Mouse (Mus musculus) liver (tissue): Measurements from ENCODE around the gene Tmem151b.

Experiments used
- DNase-seq: peaks from one replicate; pipeline ENCODE4 v3.0.0-alpha.2; 2020; ENCODE audit warnings: mixed read lengths

Gene Tmem151b

GRCm38 (mm10) chr17:45582715-45583355, 33.4 kb upstream of the Tmem151b start:
- DNase-seq = peak; percentile 63

GRCm38 (mm10) chr17:45582188-45582587, 32.7 kb upstream of the Tmem151b start:
- peak; percentile 77 for DNase-seq

- DNase-seq = peak; percentile 83
Measured at GRCm38 (mm10) chr17:45581567-45581983, 32.1 kb upstream of the Tmem151b start.

- no peak for DNase-seq
Measured at GRCm38 (mm10) chr17:45580958-45581477, 31.5 kb upstream of the Tmem151b start.

- DNase-seq = no peak
Measured at GRCm38 (mm10) chr17:45579554-45579953, 30.1 kb upstream of the Tmem151b start.

- DNase-seq = no peak
Measured at GRCm38 (mm10) chr17:45578843-45579242, 29.4 kb upstream of the Tmem151b start.

- DNase-seq = no peak
Measured at GRCm38 (mm10) chr17:45578242-45578641, 28.8 kb upstream of the Tmem151b start.

- no peak for DNase-seq
Measured at GRCm38 (mm10) chr17:45575123-45575897, 25.8 kb upstream of the Tmem151b start.

GRCm38 (mm10) chr17:45574129-45574761, 24.8 kb upstream of the Tmem151b start:
- DNase-seq = peak; percentile 68

GRCm38 (mm10) chr17:45573780-45574123, 24.3 kb upstream of the Tmem151b start:
- DNase-seq = peak; percentile 97

GRCm38 (mm10) chr17:45573087-45573779, 23.8 kb upstream of the Tmem151b start, which contains the start of gene Hsp90ab1:
Gene Hsp90ab1, minus strand, starts transcription at chr17:45573271.
- DNase-seq = peak; percentile 99

- DNase-seq = peak; percentile 80
Measured at GRCm38 (mm10) chr17:45572103-45573086, 22.9 kb upstream of the Tmem151b start.

- DNase-seq = no peak
Measured at GRCm38 (mm10) chr17:45569999-45570398, 20.5 kb upstream of the Tmem151b start.

- no peak for DNase-seq
Measured at GRCm38 (mm10) chr17:45568990-45569389, 19.5 kb upstream of the Tmem151b start.

GRCm38 (mm10) chr17:45567162-45567601, 17.7 kb upstream of the Tmem151b start:
- peak; percentile 42 for DNase-seq

GRCm38 (mm10) chr17:45566360-45567161, 17.1 kb upstream of the Tmem151b start:
- no peak for DNase-seq

GRCm38 (mm10) chr17:45566031-45566359, 16.5 kb upstream of the Tmem151b start:
- no peak for DNase-seq

- no peak for DNase-seq
Measured at GRCm38 (mm10) chr17:45565103-45565502, 15.6 kb upstream of the Tmem151b start.

- DNase-seq = no peak
Measured at GRCm38 (mm10) chr17:45564531-45565084, 15.1 kb upstream of the Tmem151b start.
